Mouse (Mus musculus) frontal cortex, postnatal 14 days (tissue): ENCODE measurements at regions not wholly inside any gene's neighbourhood (a gene's known extent, or its start where the extent isn't known, plus 50 kb on each side); places are given as distances from the start of the nearest gene placed in this dataset.

ENCODE experiments used
- DNase-seq, 2 experiments: peaks; one replicate each; pipeline ENCODE4 v3.0.0; 2022; ENCODE audit warnings: low spot score in 2 of 2

GRCm38 (mm10) chr11:48431316-48431715, 368.8 kb upstream of the Rack1 start:
- DNase-seq, result no peak

- DNase-seq, result no peak
Observed at GRCm38 (mm10) chr11:48427423-48427822, 372.7 kb upstream of the Rack1 start.

GRCm38 (mm10) chr11:48426446-48426845, 373.7 kb upstream of the Rack1 start:
- no peak for DNase-seq

- no peak for DNase-seq
Observed at GRCm38 (mm10) chr11:48418066-48418756, 381.9 kb upstream of the Rack1 start.

- no peak for DNase-seq
Observed at GRCm38 (mm10) chr11:48417615-48418014, 382.5 kb upstream of the Rack1 start.

- DNase-seq, result no peak
Observed at GRCm38 (mm10) chr11:48398032-48398431, 402.1 kb upstream of the Rack1 start.

GRCm38 (mm10) chr11:48381489-48381888, 392.7 kb upstream of the Sgcd start:
- DNase-seq, result no peak

GRCm38 (mm10) chr11:48378044-48378443, 389.3 kb upstream of the Sgcd start:
- DNase-seq, result no peak

- no peak for DNase-seq
Observed at GRCm38 (mm10) chr11:48377269-48377668, 388.5 kb upstream of the Sgcd start.

- no peak for DNase-seq
Observed at GRCm38 (mm10) chr11:48351349-48352023, 362.7 kb upstream of the Sgcd start.

- no peak for DNase-seq
Observed at GRCm38 (mm10) chr11:48314500-48314899, 325.7 kb upstream of the Sgcd start.

GRCm38 (mm10) chr11:48295370-48295769, 306.6 kb upstream of the Sgcd start:
- DNase-seq, result no peak

GRCm38 (mm10) chr11:48262492-48262891, 273.7 kb upstream of the Sgcd start:
- DNase-seq, result no peak

- DNase-seq, result peak in 1 of 2 experiments; percentile 5
Observed at GRCm38 (mm10) chr11:48261089-48261488, 272.3 kb upstream of the Sgcd start.

GRCm38 (mm10) chr11:48250678-48251317, 262.0 kb upstream of the Sgcd start:
- no peak for DNase-seq

- no peak for DNase-seq
Observed at GRCm38 (mm10) chr11:48249315-48249714, 260.5 kb upstream of the Sgcd start.

- no peak for DNase-seq
Observed at GRCm38 (mm10) chr11:48221156-48221555, 232.4 kb upstream of the Sgcd start.

GRCm38 (mm10) chr11:48219157-48219556, 230.4 kb upstream of the Sgcd start:
- DNase-seq, result no peak

- no peak for DNase-seq
Observed at GRCm38 (mm10) chr11:48216762-48217161, 228.0 kb upstream of the Sgcd start.

- DNase-seq, result no peak
Observed at GRCm38 (mm10) chr11:48186604-48187003, 197.8 kb upstream of the Sgcd start.

- DNase-seq, result no peak
Observed at GRCm38 (mm10) chr11:48178943-48179342, 190.2 kb upstream of the Sgcd start.

GRCm38 (mm10) chr11:48178174-48178573, 189.4 kb upstream of the Sgcd start:
- DNase-seq, result no peak

GRCm38 (mm10) chr11:48176451-48176850, 187.7 kb upstream of the Sgcd start:
- no peak for DNase-seq
